Mouse (Mus musculus) effector memory CD4-positive, alpha-beta T cell, adult 5 months (primary cell): ENCODE measurements around the gene Slc6a17. TPM values are rescaled to one million over a fixed set of nuclear protein-coding genes. Genes with fewer than 3 reads are reported as not detected.

Experiments used
- polyA plus RNA-seq: library from polyadenylated mRNA; unstranded; fragments of 100-300 nt; shearing (Covaris generic); gene quantifications from one replicate; pipeline ENCODE4 v1.2.1, GENCODE M21; 2017

Gene Slc6a17
- not detected for polyA plus RNA-seq

GRCm38 (mm10) chr3:107517631-107518108 lies at the start of gene Slc6a17:
Gene Slc6a17, minus strand, starts transcription at chr3:107518018.

GRCm38 (mm10) chr3:107554842-107555241 lies 37.0 kb upstream of the Slc6a17 start, which contains the start of gene Ubl4b:
Gene Ubl4b, minus strand, starts transcription at chr3:107555073.

GRCm38 (mm10) chr3:107459196-107459772 lies 58.5 kb downstream of the Slc6a17 start, which contains the start of gene Kcnc4:
Gene Kcnc4, minus strand, starts transcription at chr3:107459552.

Other genes with a start within 250 kb of the Slc6a17 start
- 84.9 TPM for gene Lamtor5, start 239.2 kb downstream of the Slc6a17 start, polyA plus RNA-seq
- not detected for gene Slc16a4, start 226.8 kb downstream of the Slc6a17 start, polyA plus RNA-seq
- 13.3 TPM for gene Rbm15, start 184.3 kb downstream of the Slc6a17 start, polyA plus RNA-seq
- gene Kcnc4, start 58.5 kb downstream of the Slc6a17 start, polyA plus RNA-seq: not detected
- not detected for gene Ubl4b, start 37.1 kb upstream of the Slc6a17 start, polyA plus RNA-seq
- not detected for gene Alx3, start 77.0 kb upstream of the Slc6a17 start, polyA plus RNA-seq
- not detected for gene Gm10961, start 113.3 kb upstream of the Slc6a17 start, polyA plus RNA-seq
- gene Strip1, start 113.7 kb upstream of the Slc6a17 start, polyA plus RNA-seq: 49.6 TPM
- 75.2 TPM for gene Ahcyl1, start 178.5 kb upstream of the Slc6a17 start, polyA plus RNA-seq
- 3.3 TPM for gene Csf1, start 242.5 kb upstream of the Slc6a17 start, polyA plus RNA-seq